15 mouse cellular contexts compared by ENCODE assay signal in genomic region chr1:135159556-135160123, GRCm38 (mm10). TPM values are rescaled to one million over a fixed set of nuclear protein-coding genes. Genes with fewer than 3 reads are reported as not detected.
DNase-seq lines count a peak whose midpoint lies in the region; ATAC-seq lines count a peak whose summit lies in the region.
"Had no signal": no experiment of that assay in that cellular context is flagged by ENCODE, and none has a peak within 500 bp of the region (broad histone marks: within the 10 kb centered on the region; RNA-seq: fewer than 3 reads in every experiment).

No protein-coding gene starts in this region.

- no peaks in the 10 kb centered on the region for H3K27me3 ChIP-seq in embryonic facial prominence, embryonic 12.5 days
- H3K27me3 ChIP-seq in embryonic facial prominence, embryonic 10.5 days (replicated peaks; ENCODE audit: low read depth, poor library complexity, severe bottlenecking) = no peaks in the 10 kb centered on the region; the same call in 1 of the 2 replicates
- H3K27me3 ChIP-seq in midbrain, embryonic 14.5 days (ENCODE audit: control insufficient read depth, insufficient read depth, low read length) = no peaks in the 10 kb centered on the region
- H3K27me3 ChIP-seq: embryonic facial prominence, embryonic 13.5 days; limb, embryonic 15.5 days had no signal

- no peak overlapping the region for H3K4me2 ChIP-seq in embryonic facial prominence, embryonic 12.5 days (replicated peaks)
- H3K4me2 ChIP-seq in midbrain, embryonic 14.5 days (ENCODE audit: low read length) = no peak overlapping the region
- H3K4me2 ChIP-seq: embryonic facial prominence, embryonic 13.5 days; limb, embryonic 15.5 days had no signal

- no peak for DNase-seq in embryonic facial prominence, embryonic 10.5 days (ENCODE audit: low spot score)
- DNase-seq in right cerebral cortex, postnatal 10 days (ENCODE audit: low spot score in 2 of 2) = peak; percentile 60 to 66
- DNase-seq in right cerebral cortex, postnatal 4 days = no peak
- no peak for DNase-seq in midbrain, embryonic 14.5 days
- no peak for DNase-seq in yolk sac, embryonic 10.5 days (ENCODE audit: low spot score)
- no peak for DNase-seq in spleen, postnatal 4 days (ENCODE audit: low spot score in 2 of 2)
- DNase-seq in adrenal gland, adult 8-10 months = no peak
- DNase-seq: gastrocnemius, postnatal 14 days; kidney, adult 2 months; lung, adult 2 months; thymus, postnatal 36 days had no signal

- H3K27ac ChIP-seq in embryonic facial prominence, embryonic 12.5 days = peak overlapping the region; percentile 36; the same call in 1 of the 2 replicates
- no peak overlapping the region for H3K27ac ChIP-seq in embryonic facial prominence, embryonic 10.5 days (replicated peaks)
- peak overlapping the region; percentile 61 for H3K27ac ChIP-seq in midbrain, embryonic 14.5 days (replicated peaks; ENCODE audit: low read depth, low read length)
- H3K27ac ChIP-seq: embryonic facial prominence, embryonic 13.5 days; heart, embryonic 10.5 days; limb, embryonic 15.5 days had no signal

- H3K4me1 ChIP-seq in embryonic facial prominence, embryonic 12.5 days = peaks cover 17% of the 10 kb centered on the region
- peaks cover 25% of the 10 kb centered on the region for H3K4me1 ChIP-seq in embryonic facial prominence, embryonic 10.5 days
- H3K4me1 ChIP-seq in midbrain, embryonic 14.5 days (ENCODE audit: control insufficient read depth, insufficient read depth, low read length) = peaks cover 6% of the 10 kb centered on the region

- peaks cover 22% of the 10 kb centered on the region for H3K36me3 ChIP-seq in embryonic facial prominence, embryonic 12.5 days
- peaks cover 26% of the 10 kb centered on the region for H3K36me3 ChIP-seq in embryonic facial prominence, embryonic 10.5 days (replicated peaks)
- H3K36me3 ChIP-seq in midbrain, embryonic 14.5 days (ENCODE audit: control insufficient read depth, insufficient read depth, low read length) = peaks cover 24% of the 10 kb centered on the region

- no peak overlapping the region for H3K4me3 ChIP-seq in embryonic facial prominence, embryonic 12.5 days
- no peak overlapping the region for H3K4me3 ChIP-seq in embryonic facial prominence, embryonic 10.5 days
- no peak overlapping the region for H3K4me3 ChIP-seq in midbrain, embryonic 14.5 days (replicated peaks; ENCODE audit: low read depth, low read length)
- H3K4me3 ChIP-seq: embryonic facial prominence, embryonic 13.5 days; heart, embryonic 10.5 days; limb, embryonic 15.5 days had no signal

- no peaks in the 10 kb centered on the region for H3K9me3 ChIP-seq in embryonic facial prominence, embryonic 12.5 days
- no peaks in the 10 kb centered on the region for H3K9me3 ChIP-seq in embryonic facial prominence, embryonic 10.5 days
- no peaks in the 10 kb centered on the region for H3K9me3 ChIP-seq in midbrain, embryonic 14.5 days (ENCODE audit: control insufficient read depth, low read length)
- H3K9me3 ChIP-seq: embryonic facial prominence, embryonic 13.5 days; heart, embryonic 10.5 days; limb, embryonic 15.5 days had no signal

- no peak for ATAC-seq in embryonic facial prominence, embryonic 12.5 days (ENCODE audit: insufficient number of reproducible peaks, insufficient read depth, low FRiP score, low TSS enrichment)
- ATAC-seq in midbrain, embryonic 14.5 days (ENCODE audit: low FRiP score, low TSS enrichment) = no peak

- no peak overlapping the region for H3K9ac ChIP-seq in embryonic facial prominence, embryonic 12.5 days
- no peak overlapping the region for H3K9ac ChIP-seq in midbrain, embryonic 14.5 days (replicated peaks; ENCODE audit: low read length)
- H3K9ac ChIP-seq: embryonic facial prominence, embryonic 13.5 days; limb, embryonic 15.5 days had no signal

- WGBS in embryonic facial prominence, embryonic 12.5 days = 80% methylated on average over 11 of the region's 11 CpGs
- 76% methylated on average over 11 of the region's 11 CpGs for WGBS in embryonic facial prominence, embryonic 10.5 days
- 76% methylated on average over 11 of the region's 11 CpGs for WGBS in midbrain, embryonic 14.5 days

RNA-seq across cellular contexts. Expression of gene Gpr37l1, which starts 7.8 kb away (rescaled TPM):
- not detected in 2 replicates for polyA plus RNA-seq in embryonic facial prominence, embryonic 12.5 days (2016; fragmentation: Nextera tagmentation; extraction: Ambion mirVana)
- polyA plus RNA-seq in embryonic facial prominence, embryonic 10.5 days (2016; fragmentation: Nextera tagmentation; extraction: Ambion mirVana) = not detected in 2 replicates
- polyA plus RNA-seq in midbrain, embryonic 14.5 days (2014; fragmentation: Nextera tagmentation; extraction: Ambion mirVana) = 0.30 and 0.34 TPM in 2 replicates
- 1 to 10 TPM in 3 of 4 experiments, under 1 TPM in 1; 0.80 to 1.9 (median 1.3) TPM for total RNA-seq in adrenal gland, adult 8-10 months (2022)
- polyA plus RNA-seq: embryonic facial prominence, embryonic 13.5 days; heart, embryonic 10.5 days; limb, embryonic 15.5 days had no signal

RNA-seq across cellular contexts. Expression of gene Arl8a, which starts 13.0 kb away (rescaled TPM):
- polyA plus RNA-seq in embryonic facial prominence, embryonic 12.5 days (2016; fragmentation: Nextera tagmentation; extraction: Ambion mirVana) = 78.6 and 81.2 TPM in 2 replicates
- polyA plus RNA-seq in embryonic facial prominence, embryonic 10.5 days (2016; fragmentation: Nextera tagmentation; extraction: Ambion mirVana) = 48.3 and 50.3 TPM in 2 replicates
- 322 and 380 TPM in 2 replicates for polyA plus RNA-seq in midbrain, embryonic 14.5 days (2014; fragmentation: Nextera tagmentation; extraction: Ambion mirVana)
- total RNA-seq in adrenal gland, adult 8-10 months (2022) = 10 to 100 TPM; 57.5 to 77.4 (median 68.5) TPM

RNA-seq across cellular contexts. Expression of gene Ptpn7, which starts 27.1 kb away (rescaled TPM):
- 1.4 and 1.7 TPM in 2 replicates for polyA plus RNA-seq in embryonic facial prominence, embryonic 12.5 days (2016; fragmentation: Nextera tagmentation; extraction: Ambion mirVana)
- polyA plus RNA-seq in embryonic facial prominence, embryonic 10.5 days (2016; fragmentation: Nextera tagmentation; extraction: Ambion mirVana) = 1.3 and 2.1 TPM in 2 replicates
- 0.27 and 0.62 TPM in 2 replicates for polyA plus RNA-seq in midbrain, embryonic 14.5 days (2014; fragmentation: Nextera tagmentation; extraction: Ambion mirVana)
- 1 to 10 TPM; 1.4 to 1.5 (median 1.4) TPM for total RNA-seq in adrenal gland, adult 8-10 months (2022)

RNA-seq across cellular contexts. Expression of gene Lgr6, which starts 54.6 kb away (rescaled TPM):
- 3.5 and 3.9 TPM in 2 replicates for polyA plus RNA-seq in embryonic facial prominence, embryonic 12.5 days (2016; fragmentation: Nextera tagmentation; extraction: Ambion mirVana)
- 0.73 and 1.1 TPM in 2 replicates for polyA plus RNA-seq in embryonic facial prominence, embryonic 10.5 days (2016; fragmentation: Nextera tagmentation; extraction: Ambion mirVana)
- 0.87 and 0.98 TPM in 2 replicates for polyA plus RNA-seq in midbrain, embryonic 14.5 days (2014; fragmentation: Nextera tagmentation; extraction: Ambion mirVana)
- 1 to 10 TPM in 2 of 4 experiments, under 1 TPM in 2; 0.40 to 2.2 (median 1.1) TPM for total RNA-seq in adrenal gland, adult 8-10 months (2022)

Comparison
In these comparisons a context has a peak if more than half of its experiments do, and no peak if none do; other contexts are left out.
1. DNase-seq: peak in right cerebral cortex, postnatal 10 days (2 of 2); none in embryonic facial prominence, embryonic 10.5 days (single experiment), right cerebral cortex, postnatal 4 days (single experiment), midbrain, embryonic 14.5 days (single experiment), yolk sac, embryonic 10.5 days (single experiment), spleen, postnatal 4 days (0 of 2) and adrenal gland, adult 8-10 months (single experiment).